Mouse (Mus musculus): ENCODE data around the gene Emilin1.
A peak's percentile ranks its signal among the peaks of the same experiment; 100 is the strongest.

Emilin1 gene

GRCm38 (mm10) chr5:30959966-30960501 is 46.8 kb downstream of the Emilin1 start, which contains the start of gene Preb:
TSS of gene Preb (minus strand) at chr5:30960361.
- DNase-seq (ENCODE audit: low spot score) = peak; percentile 99

- DNase-seq (ENCODE audit: low spot score) = no peak
Observed at GRCm38 (mm10) chr5:30960814-30961213, 47.6 kb downstream of the Emilin1 start.

- no peak for DNase-seq (ENCODE audit: low spot score)
Observed at GRCm38 (mm10) chr5:30961545-30962505, 48.6 kb downstream of the Emilin1 start.

GRCm38 (mm10) chr5:30963916-30964315 is 50.7 kb downstream of the Emilin1 start:
- DNase-seq (ENCODE audit: low spot score) = no peak

GRCm38 (mm10) chr5:30966189-30966588 is 53.0 kb downstream of the Emilin1 start:
- DNase-seq (ENCODE audit: low spot score) = no peak

- DNase-seq (ENCODE audit: low spot score) = peak; percentile 26
Observed at GRCm38 (mm10) chr5:30968416-30968815, 55.2 kb downstream of the Emilin1 start, which contains the start of gene Tcf23. TSS of gene Tcf23 (plus strand) at chr5:30968662.

- DNase-seq (ENCODE audit: low spot score) = no peak
Observed at GRCm38 (mm10) chr5:30969440-30969839, 56.2 kb downstream of the Emilin1 start.

All from urinary bladder, postnatal 25 days (tissue).